Mouse (Mus musculus): ENCODE results near the gene Cpa4. TPM values are rescaled to one million over a fixed set of nuclear protein-coding genes. Genes with fewer than 3 reads are reported as not detected.

Gene Cpa4
- polyA plus RNA-seq, 1 experiment from 2014 or later = 0.05 TPM

- Histone ChIP-seq H3K9ac (ENCODE audit: low read depth, low read length) (no peak overlapping the region), H3K4me2 (ENCODE audit: low read length) (no peak overlapping the region), H3K27ac (no peak overlapping the region), H3K27me3 (ENCODE audit: insufficient read depth, low read length) (no peaks in the 10 kb centered on the region), H3K4me1 (replicated peaks; ENCODE audit: insufficient read depth, low read length) (no peaks in the 10 kb centered on the region), H3K4me3 (replicated peaks; ENCODE audit: low read depth, low read length) (no peak overlapping the region), H3K9me3 (replicated peaks; ENCODE audit: low read length) (no peaks in the 10 kb centered on the region), H3K36me3 (ENCODE audit: insufficient read depth, low read length) (no peaks in the 10 kb centered on the region)
- TF ChIP-seq CTCF (IDR thresholded peaks at IDR 0.05; ENCODE audit: low read depth) = no peak
- peak; percentile 86 for DNase-seq (ENCODE audit: low spot score)
- ATAC-seq (replicated peaks; ENCODE audit: low FRiP score, low read depth) = no peak
- 33% methylated on average over 3 of the region's 3 CpGs for WGBS
These were observed 31.9 kb downstream of the Cpa4 start for GRCm38 (mm10) chr6:30600033-30600432.

- Histone ChIP-seq H3K27ac (no peak overlapping the region), H3K4me2 (ENCODE audit: low read length) (no peak overlapping the region), H3K4me3 (replicated peaks; ENCODE audit: low read depth, low read length) (no peak overlapping the region), H3K4me1 (replicated peaks; ENCODE audit: insufficient read depth, low read length) (no peaks in the 10 kb centered on the region), H3K36me3 (ENCODE audit: insufficient read depth, low read length) (no peaks in the 10 kb centered on the region), H3K27me3 (ENCODE audit: insufficient read depth, low read length) (no peaks in the 10 kb centered on the region), H3K9me3 (replicated peaks; ENCODE audit: low read length) (no peaks in the 10 kb centered on the region), H3K9ac (ENCODE audit: low read depth, low read length) (no peak overlapping the region)
- TF ChIP-seq CTCF (IDR thresholded peaks at IDR 0.05; ENCODE audit: low read depth) = no peak
- 81% methylated on average over 1 of the region's 1 CpGs for WGBS
- no peak for ATAC-seq (replicated peaks; ENCODE audit: low FRiP score, low read depth)
- no peak for DNase-seq (ENCODE audit: low spot score)
These were observed 32.8 kb downstream of the Cpa4 start for GRCm38 (mm10) chr6:30600995-30601394.

DNA sequence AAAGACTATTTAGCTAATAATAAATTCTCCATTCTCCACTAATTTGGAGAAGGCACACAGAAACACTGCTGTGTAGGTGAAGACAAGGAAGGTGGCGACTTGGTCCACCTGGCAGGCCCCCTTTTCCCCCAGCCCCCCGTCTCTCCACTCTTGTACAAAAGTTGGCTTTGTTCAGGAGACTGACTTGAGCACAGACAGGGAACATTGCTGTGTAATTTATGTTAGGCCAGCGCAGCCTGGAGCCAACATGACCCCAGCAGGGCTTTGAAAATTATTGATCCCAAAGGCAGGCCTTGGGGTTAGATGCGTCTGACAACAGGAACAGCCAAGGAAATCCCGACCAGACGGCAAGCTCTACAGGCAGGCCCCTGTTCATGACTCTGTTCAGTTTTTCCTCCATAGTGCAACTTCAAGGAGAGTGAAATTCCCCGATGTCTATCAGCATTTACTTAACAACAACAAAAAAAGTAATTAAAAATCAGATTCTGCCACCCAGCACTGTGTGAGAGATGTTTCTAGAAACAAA is 36.2 kb downstream of the Cpa4 start:
- no peak overlapping the region for H3K9ac ChIP-seq (ENCODE audit: low read depth, low read length)
- no peaks in the 10 kb centered on the region for H3K27me3 ChIP-seq (ENCODE audit: insufficient read depth, low read length)
- ATAC-seq (replicated peaks; ENCODE audit: low FRiP score, low read depth) (no peak), DNase-seq (ENCODE audit: low spot score) (no peak)
- no peaks in the 10 kb centered on the region for H3K36me3 ChIP-seq (ENCODE audit: insufficient read depth, low read length)
- H3K4me1 ChIP-seq (replicated peaks; ENCODE audit: insufficient read depth, low read length) = 0 out of 2 replicates have a peak, but pooled peaks cover 2% of the 10 kb centered on the region
- no peak overlapping the region for H3K27ac ChIP-seq
- no peak overlapping the region for H3K4me2 ChIP-seq (ENCODE audit: low read length)
- no peaks in the 10 kb centered on the region for H3K9me3 ChIP-seq (replicated peaks; ENCODE audit: low read length)
- TF ChIP-seq CTCF (IDR thresholded peaks at IDR 0.05; ENCODE audit: low read depth) = no peak
- WGBS = 45% methylated on average over 7 of the region's 7 CpGs
- no peak overlapping the region for H3K4me3 ChIP-seq (replicated peaks; ENCODE audit: low read depth, low read length)

GRCm38 (mm10) chr6:30605111-30605510 is 36.9 kb downstream of the Cpa4 start:
- Histone ChIP-seq H3K27ac (no peak overlapping the region), H3K9ac (ENCODE audit: low read depth, low read length) (no peak overlapping the region), H3K27me3 (ENCODE audit: insufficient read depth, low read length) (no peaks in the 10 kb centered on the region), H3K4me2 (ENCODE audit: low read length) (no peak overlapping the region), H3K36me3 (ENCODE audit: insufficient read depth, low read length) (no peaks in the 10 kb centered on the region), H3K9me3 (replicated peaks; ENCODE audit: low read length) (no peaks in the 10 kb centered on the region), H3K4me3 (replicated peaks; ENCODE audit: low read depth, low read length) (no peak overlapping the region), H3K4me1 (replicated peaks; ENCODE audit: insufficient read depth, low read length) (0 out of 2 replicates have a peak, but pooled peaks cover 2% of the 10 kb centered on the region)
- TF ChIP-seq CTCF (IDR thresholded peaks at IDR 0.05; ENCODE audit: low read depth) = no peak
- DNase-seq (ENCODE audit: low spot score) (no peak), ATAC-seq (replicated peaks; ENCODE audit: low FRiP score, low read depth) (no peak)
- WGBS = 78% methylated on average over 4 of the region's 4 CpGs

DNA sequence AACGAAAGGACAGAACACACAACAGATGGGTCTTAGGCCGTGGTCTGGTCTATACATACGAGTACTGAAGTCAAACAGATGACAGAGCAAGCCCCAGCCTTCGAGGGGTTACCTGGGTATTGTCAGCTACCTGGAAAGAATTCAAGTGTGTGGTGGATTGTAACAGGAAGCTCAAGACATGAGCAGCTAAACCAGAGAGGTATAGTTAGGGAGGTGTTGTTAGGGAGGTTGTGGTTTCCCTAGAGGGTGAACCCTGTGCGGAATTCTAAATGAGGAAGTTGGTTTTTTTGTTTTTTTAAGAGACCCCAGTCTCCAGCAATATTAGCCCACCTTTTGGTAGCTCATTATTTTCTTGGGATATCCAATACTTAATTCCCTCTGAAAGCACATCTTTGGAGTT is 37.5 kb downstream of the Cpa4 start:
- Histone ChIP-seq H3K27ac (no peak overlapping the region), H3K4me2 (ENCODE audit: low read length) (no peak overlapping the region), H3K4me1 (replicated peaks; ENCODE audit: insufficient read depth, low read length) (0 out of 2 replicates have a peak, but pooled peaks cover 2% of the 10 kb centered on the region), H3K9me3 (replicated peaks; ENCODE audit: low read length) (no peaks in the 10 kb centered on the region), H3K36me3 (ENCODE audit: insufficient read depth, low read length) (no peaks in the 10 kb centered on the region), H3K4me3 (replicated peaks; ENCODE audit: low read depth, low read length) (no peak overlapping the region), H3K9ac (ENCODE audit: low read depth, low read length) (no peak overlapping the region), H3K27me3 (ENCODE audit: insufficient read depth, low read length) (no peaks in the 10 kb centered on the region)
- WGBS = 63% methylated on average over 5 of the region's 5 CpGs
- no peak for DNase-seq (ENCODE audit: low spot score)
- no peak for TF ChIP-seq CTCF (IDR thresholded peaks at IDR 0.05; ENCODE audit: low read depth)
- no peak for ATAC-seq (replicated peaks; ENCODE audit: low FRiP score, low read depth)

DNA sequence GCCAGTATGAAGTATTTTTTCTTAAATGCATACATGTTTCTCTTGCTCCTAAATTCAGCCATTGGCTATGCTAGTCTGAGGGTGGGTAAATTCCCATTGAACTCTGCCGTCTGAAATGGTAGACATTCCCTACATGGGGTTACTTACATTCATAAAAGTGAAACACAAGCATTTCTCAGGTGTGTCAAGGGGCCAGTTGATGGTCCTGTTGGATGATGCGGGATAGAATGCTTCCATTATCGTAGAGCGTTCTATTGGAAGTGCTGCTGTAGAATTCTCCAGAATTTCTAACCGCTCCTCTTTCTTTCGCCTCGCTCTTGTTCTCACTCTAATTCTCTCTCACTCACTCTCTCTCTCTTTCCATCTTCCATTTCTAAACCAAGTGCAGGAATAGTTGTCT is 42.5 kb downstream of the Cpa4 start, which contains the start of gene Cpa5:
Gene Cpa5, plus strand, starts transcription at position 301 of the 400 bp plus-strand sequence.
- H3K4me3 ChIP-seq (replicated peaks; ENCODE audit: low read depth, low read length) = no peak within 1 kb of the TSS
- no peak for TF ChIP-seq CTCF (IDR thresholded peaks at IDR 0.05; ENCODE audit: low read depth)
- H3K27ac ChIP-seq = no peak within 1 kb of the TSS
- H3K36me3 ChIP-seq (ENCODE audit: insufficient read depth, low read length) = no peaks in the 10 kb centered on the region
- no peaks in the 10 kb centered on the region for H3K9me3 ChIP-seq (replicated peaks; ENCODE audit: low read length)
- H3K9ac ChIP-seq (ENCODE audit: low read depth, low read length) = no peak within 1 kb of the TSS
- WGBS = 94% methylated on average over 7 of the region's 7 CpGs
- H3K4me2 ChIP-seq (ENCODE audit: low read length) = no peak within 1 kb of the TSS
- DNase-seq (ENCODE audit: low spot score) = no peak
- no peak for ATAC-seq (replicated peaks; ENCODE audit: low FRiP score, low read depth)
- H3K4me1 ChIP-seq (replicated peaks; ENCODE audit: insufficient read depth, low read length) = peaks cover 2% of the 10 kb centered on the region; the same call in 1 of the 2 replicates
- H3K27me3 ChIP-seq (ENCODE audit: insufficient read depth, low read length) = no peaks in the 10 kb centered on the region

GRCm38 (mm10) chr6:30611212-30611611 is 43.0 kb downstream of the Cpa4 start:
- H3K36me3 ChIP-seq (ENCODE audit: insufficient read depth, low read length) = no peaks in the 10 kb centered on the region
- H3K4me1 ChIP-seq (replicated peaks; ENCODE audit: insufficient read depth, low read length) = peaks cover 3% of the 10 kb centered on the region
- no peaks in the 10 kb centered on the region for H3K9me3 ChIP-seq (replicated peaks; ENCODE audit: low read length)
- TF ChIP-seq CTCF (IDR thresholded peaks at IDR 0.05; ENCODE audit: low read depth) = no peak
- 67% methylated on average over 5 of the region's 5 CpGs for WGBS
- H3K4me3 ChIP-seq (replicated peaks; ENCODE audit: low read depth, low read length) = no peak overlapping the region
- DNase-seq (ENCODE audit: low spot score) = no peak
- no peak overlapping the region for H3K4me2 ChIP-seq (ENCODE audit: low read length)
- ATAC-seq (replicated peaks; ENCODE audit: low FRiP score, low read depth) = no peak
- H3K27me3 ChIP-seq (ENCODE audit: insufficient read depth, low read length) = no peaks in the 10 kb centered on the region
- no peak overlapping the region for H3K27ac ChIP-seq
- no peak overlapping the region for H3K9ac ChIP-seq (ENCODE audit: low read depth, low read length)

Measured in kidney, postnatal 0 days (tissue).